Mouse (Mus musculus) gonadal fat pad, adult 2 months (tissue): Measurements from ENCODE around the gene Atf6. TPM values are rescaled to one million over a fixed set of nuclear protein-coding genes. Genes with fewer than 3 reads are reported as not detected.

ENCODE experiments used
- DNase-seq: peaks from one replicate; pipeline ENCODE4 v3.0.0-alpha.2; 2012; ENCODE audit warnings: low read depth
- polyA plus RNA-seq: library from polyadenylated mRNA; depleted of rRNA; stranded (reverse); fragments of >200 nt; gene quantifications from 2 replicates; pipeline ENCODE4 v1.2.3, GENCODE M21; 2012

Atf6 gene
- polyA plus RNA-seq, 1 experiment = 23.1 TPM

GRCm38 (mm10) chr1:170704911-170705594 is 162.5 kb downstream of the Atf6 start:
- no peak for DNase-seq

DNA sequence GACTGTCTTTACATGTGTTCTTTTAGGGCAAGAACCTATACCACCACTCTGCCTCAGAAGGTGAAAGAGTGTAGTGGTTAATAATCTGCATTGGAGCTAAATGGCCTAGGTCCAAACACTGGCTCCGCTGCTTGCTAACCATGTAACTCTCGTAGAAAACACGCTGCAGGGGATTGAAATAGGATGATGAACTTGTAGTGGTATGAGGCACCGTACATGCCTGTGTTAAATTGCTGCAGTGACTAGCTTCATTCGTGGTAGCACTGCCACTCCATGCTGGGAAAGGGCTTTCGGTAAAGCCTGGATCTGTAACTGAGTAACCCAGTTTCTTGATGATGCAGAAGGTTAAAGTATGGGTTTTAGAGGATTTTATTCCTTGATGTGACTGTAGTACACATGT is 163.5 kb downstream of the Atf6 start:
- no peak for DNase-seq

GRCm38 (mm10) chr1:170702958-170703357 is 164.6 kb downstream of the Atf6 start:
- no peak for DNase-seq

DNA sequence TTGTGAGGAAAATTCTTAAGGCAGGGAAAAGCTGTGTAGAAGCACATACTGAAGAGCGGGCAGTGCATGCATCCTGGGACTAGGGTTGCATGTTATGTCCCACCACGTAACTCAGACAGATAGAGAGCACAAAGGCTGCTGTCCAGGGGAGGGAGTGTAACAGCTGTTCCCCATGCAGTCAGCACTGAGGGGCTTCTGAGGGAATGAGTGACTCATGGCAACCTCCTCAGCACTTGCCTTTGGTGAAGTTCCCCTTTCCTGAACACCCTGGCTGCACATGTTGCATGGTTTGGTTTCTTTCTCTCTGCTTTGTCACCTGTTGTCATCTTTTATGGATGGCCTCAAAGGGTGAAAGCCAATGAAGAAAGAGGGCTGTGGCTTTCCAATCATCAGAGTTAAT is 165.3 kb downstream of the Atf6 start:
- no peak for DNase-seq

- no peak for DNase-seq
Measured at GRCm38 (mm10) chr1:170701582-170701981, 166.0 kb downstream of the Atf6 start.

DNA sequence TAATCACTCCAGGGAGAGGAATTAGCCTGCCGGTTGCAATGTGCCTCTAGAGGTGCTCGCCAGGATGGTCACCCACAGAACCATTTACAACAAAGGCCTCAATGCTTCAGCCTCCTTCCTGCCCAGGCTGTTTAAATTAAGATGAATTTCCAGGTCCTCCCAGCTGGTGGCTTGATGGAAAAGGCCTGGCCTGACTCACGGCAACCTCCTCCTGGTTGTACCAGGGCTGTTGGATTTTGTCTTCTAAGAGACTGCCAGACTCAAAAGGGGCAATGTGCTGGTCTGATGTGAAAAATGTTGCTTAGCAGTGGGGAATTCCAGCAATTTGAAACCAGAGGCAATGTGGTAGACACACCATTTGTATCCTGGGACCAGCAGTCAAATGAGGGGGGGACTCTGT is 166.4 kb downstream of the Atf6 start:
- DNase-seq = no peak

DNA sequence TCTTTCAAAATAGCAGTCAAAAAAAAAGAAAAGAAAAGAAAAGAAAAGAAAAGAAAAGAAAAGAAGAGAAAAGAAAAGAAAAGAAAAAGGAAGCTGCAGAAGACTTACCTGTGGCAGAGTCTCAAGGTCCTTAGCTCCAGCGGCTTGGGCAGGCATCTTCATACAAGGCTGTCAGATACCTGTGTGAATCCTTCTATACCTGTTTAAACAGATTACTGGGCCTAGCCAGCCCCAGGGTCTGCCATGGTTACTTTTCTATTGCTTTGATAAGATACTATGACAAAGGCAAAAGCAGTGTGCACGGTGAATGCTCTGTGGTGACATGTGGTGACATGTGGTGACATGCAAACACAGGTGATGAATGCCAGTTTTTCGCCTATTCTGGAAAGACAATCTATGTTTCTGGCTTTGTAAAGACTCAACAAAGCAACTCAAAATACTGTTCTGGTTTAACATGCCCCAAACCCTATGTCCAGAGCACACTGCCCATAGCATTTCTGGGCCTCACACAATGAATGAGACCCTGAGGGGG is 167.0 kb downstream of the Atf6 start:
- DNase-seq = no peak

DNA sequence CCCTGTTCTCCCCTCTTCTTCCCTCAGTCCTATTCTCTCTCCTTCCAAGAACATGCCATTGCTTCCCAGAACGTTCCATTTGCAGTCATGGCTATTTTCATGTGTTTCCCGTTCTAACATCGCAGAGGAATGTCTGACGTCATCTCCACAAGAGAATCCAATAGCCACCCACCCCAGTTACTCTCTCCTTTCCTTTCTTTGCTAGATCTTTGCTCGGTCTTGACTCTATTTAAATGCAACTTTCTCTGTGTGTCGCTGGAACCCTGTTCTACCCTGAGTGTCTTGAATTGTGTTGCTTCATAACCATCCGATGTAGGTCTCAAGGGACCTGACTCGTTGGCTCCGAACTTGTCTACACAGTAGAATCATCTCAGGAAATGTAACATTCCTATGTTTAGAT is 168.0 kb downstream of the Atf6 start:
- DNase-seq = no peak

- no peak for DNase-seq
Measured at GRCm38 (mm10) chr1:170698771-170699170, 168.8 kb downstream of the Atf6 start.

GRCm38 (mm10) chr1:170697771-170698356 is 169.7 kb downstream of the Atf6 start:
- no peak for DNase-seq

GRCm38 (mm10) chr1:170696996-170697395 is 170.6 kb downstream of the Atf6 start:
- no peak for DNase-seq

DNA sequence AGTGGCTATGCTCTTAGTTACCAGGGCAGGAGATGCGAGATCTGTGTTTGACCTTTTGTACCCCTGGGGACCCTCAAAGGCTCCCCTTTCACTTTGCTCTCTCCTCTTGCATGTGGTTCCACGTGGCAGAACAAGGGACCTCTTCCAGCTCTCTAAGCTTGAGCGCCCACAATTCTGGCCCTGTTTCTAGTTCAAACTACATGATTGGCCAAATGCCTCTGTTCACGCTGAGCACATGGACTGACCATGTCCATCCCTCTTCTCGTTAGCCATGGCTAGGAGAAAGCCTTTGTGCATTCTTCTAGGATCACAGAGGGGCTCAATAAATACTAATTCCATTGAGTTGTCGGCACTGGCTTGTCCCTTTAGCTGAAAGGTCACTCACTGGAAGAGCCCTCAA is 172.2 kb downstream of the Atf6 start:
- no peak for DNase-seq

GRCm38 (mm10) chr1:170694821-170695291 is 172.7 kb downstream of the Atf6 start:
- DNase-seq = no peak

DNA sequence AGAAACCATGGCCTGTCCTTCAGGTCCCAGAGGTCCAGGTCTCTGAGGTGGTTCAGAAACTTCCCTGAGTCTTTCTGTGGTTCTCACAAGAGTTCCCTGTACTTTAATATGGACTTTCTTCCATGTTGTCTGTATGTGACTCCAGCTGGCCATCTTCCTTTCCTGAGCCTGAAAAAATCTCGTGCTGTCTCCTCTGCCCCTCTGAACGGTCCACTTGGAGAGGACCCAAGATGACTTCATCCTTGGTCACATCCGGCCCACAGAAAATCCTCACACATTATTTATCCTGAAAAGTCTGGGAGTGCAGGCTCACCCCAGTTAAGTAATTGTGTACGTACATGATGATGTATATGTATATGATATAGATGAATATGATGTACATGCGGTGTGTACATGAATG is 176.3 kb downstream of the Atf6 start:
- no peak for DNase-seq

DNA sequence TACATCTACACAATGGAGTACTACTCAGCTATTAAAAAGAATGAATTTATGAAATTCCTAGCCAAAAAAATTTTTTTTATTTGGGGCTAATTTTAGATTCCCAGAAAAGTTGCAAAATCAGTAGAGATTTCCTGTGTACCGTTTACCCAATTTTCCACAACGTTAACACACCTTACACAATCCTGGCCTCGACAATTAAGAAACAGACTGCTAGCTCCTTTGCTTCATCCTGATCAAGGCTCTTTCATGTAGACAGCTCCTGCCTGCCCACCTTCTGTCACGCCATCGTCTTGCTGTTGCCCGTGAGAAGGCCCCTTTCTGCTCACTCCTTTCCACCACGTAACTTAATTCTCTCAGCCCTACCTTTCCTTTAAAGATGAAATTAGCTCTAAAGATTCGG is 177.8 kb downstream of the Atf6 start:
- no peak for DNase-seq

DNA sequence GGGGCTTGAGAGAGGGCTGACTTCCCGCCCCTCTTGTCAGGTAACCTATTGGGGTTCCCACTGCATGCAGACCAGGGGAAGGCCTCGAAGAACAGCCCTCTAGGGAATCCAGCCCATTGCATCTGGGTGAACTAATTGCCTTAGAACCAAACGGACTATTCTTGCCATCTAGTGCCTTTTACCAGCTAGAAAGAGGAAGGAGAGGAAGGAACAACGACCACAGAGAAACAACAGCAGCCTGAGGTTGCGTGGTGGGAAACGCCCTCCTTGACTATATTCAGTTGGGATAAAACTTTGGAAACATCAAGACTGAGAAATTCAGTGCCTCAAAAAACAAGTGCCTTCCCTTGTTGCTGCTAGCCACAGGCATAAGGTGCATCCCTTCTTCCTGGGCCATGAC is 183.7 kb downstream of the Atf6 start:
- DNase-seq = no peak

- no peak for DNase-seq
Measured at GRCm38 (mm10) chr1:170679624-170680023, 187.9 kb downstream of the Atf6 start.

DNA sequence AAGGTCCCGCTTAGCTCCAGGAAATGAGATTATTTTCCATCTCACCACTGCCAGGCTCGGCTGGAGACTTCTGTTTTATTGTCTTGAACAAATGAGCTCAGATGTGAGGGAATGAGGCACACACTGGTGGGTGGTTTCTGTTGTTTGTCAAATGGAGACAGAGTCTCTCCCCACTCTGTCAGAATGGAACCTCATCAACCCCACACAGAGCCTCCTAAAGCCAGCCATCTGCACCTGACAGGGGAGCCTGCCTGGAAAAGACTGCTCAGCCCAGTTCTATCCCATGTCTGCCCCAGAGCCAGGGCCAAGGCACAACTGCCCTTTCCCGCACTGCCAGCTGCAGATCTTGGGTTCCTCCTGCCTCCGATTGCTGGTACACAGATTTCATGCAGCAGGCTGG is 188.7 kb downstream of the Atf6 start:
- no peak for DNase-seq

DNA sequence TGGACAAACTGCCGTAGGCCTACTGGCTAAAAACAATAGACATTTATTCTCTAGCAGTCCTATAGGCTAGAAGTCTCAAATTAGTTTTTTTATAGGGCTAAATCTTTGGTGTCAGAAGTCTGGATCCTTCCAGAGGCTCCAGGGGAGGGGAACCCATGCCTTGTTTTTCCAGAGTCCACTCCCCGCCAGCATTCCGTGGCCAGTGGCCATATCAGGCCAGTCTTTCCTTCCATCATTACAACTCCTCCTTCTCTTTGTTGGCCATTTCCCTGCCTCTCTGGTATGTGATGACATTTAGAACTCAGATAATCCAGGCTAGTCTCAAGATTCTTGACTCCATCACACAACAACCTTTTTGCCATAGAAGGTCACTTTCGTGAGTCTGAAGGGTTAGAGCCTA is 189.9 kb downstream of the Atf6 start:
- DNase-seq = no peak

GRCm38 (mm10) chr1:170674184-170674775 is 193.3 kb downstream of the Atf6 start:
- no peak for DNase-seq

- DNase-seq = no peak
Measured at GRCm38 (mm10) chr1:170665200-170665599, 202.4 kb downstream of the Atf6 start.

GRCm38 (mm10) chr1:170664620-170665185 is 202.9 kb downstream of the Atf6 start:
- DNase-seq = no peak

GRCm38 (mm10) chr1:170659260-170659659 is 208.3 kb downstream of the Atf6 start:
- DNase-seq = no peak
